Mouse (Mus musculus) T-helper 17 cell (primary cell): ENCODE measurements around the gene Gm340.

Source experiments
- in situ Hi-C, 2 experiments: fragments of 300-600 bp; cut with MboI, MseI; formaldehyde crosslinking; loops; 1 replicate in 1 of 2; 2 replicates in 1 of 2; pipeline ENCODE4 v1.15.1; 2025; ENCODE audit warnings: high pct_unique_total_duplicates in 2 of 2

The Gm340 gene

DNA sequence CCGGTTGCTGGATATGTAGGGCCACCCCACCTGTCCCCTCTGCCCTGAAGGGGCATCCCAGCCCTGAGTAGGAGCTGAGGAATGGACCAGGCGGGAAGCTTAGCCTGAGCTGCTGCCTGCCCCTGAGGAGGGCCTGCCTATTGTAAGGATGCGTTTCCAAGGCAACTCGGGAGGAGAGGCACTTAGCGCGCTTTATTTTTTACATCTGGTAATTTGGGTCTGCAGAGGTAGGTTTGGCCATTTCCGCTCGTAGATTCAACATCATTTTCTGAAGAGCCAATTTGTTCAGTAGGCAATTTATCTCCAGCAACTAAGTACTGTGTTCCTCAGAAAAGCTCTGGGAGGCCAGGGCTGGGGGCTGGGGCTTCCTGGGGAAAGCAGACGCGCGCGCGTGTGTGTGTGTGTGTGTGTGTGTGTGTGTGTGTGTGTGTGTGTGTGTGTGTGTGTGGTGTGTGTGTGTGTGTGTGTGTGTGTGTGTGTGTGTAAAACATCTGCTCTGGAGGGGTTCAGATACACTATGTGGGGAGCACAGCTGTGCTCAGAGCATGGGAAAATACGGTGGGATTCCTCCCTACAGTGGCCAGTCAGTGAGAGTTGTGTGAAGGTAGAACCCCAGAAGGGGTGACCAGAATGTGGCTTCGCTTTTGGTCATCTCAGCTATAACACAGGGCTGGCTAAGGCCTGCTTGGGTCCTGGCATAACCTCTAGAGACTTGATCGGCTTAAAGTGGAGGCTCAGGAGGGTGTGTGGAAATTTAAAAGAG, 31.3 kb downstream of the Gm340 start:
- in situ Hi-C loops = no loop called here

DNA sequence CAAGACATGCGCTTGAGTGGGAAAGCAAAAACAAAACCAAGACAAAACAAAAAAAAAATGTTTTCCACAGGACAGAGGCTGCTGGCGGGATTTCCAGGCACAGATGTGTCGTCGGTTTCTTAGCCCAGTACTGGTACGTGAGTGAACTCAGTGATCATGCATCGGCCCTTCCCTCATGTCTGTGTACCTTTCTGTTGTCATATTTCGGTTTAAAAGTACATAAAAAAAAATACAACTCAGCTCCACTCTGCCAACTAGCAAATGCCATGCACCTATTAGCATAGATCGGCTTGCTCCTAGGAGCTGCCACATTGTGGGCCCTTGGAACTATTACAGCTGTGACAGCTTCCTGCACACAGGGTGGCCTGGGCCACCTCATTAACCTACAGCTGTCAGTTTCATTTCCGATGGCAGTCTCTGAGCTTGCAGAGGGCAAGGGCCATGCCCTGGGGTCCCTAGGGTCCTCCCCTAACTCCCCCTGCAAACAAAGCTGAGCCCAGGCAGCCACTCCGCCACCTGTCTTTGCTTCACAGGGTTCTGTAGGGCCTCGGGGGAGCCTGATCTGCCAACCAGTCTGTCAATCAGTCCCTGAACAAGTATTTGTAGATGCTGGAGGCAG, 33.5 kb downstream of the Gm340 start:
- in situ Hi-C loops = no loop called here

DNA sequence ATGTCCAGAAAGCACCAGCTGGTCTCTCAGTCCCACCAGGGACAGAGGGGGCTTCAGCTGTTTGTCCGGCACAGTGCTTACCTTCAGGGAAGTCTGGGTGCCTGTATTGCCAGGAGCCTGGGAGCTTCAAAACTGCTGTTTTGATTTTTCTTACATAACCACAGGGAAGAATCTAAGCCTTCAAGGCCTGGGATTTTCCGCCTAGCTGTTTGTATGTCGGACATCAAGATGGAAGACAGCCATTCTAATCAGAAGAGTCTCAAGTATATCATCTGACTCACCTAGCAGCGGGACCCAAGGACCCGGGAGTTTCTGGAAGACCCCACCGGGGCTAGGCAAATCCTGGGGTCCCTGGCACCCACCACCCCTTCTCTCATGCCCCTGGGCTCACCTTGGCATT, 34.1 kb downstream of the Gm340 start:
- in situ Hi-C loops = no loop called here

GRCm38 (mm10) chr19:41617102-41617501, 34.9 kb downstream of the Gm340 start:
- in situ Hi-C loops = no loop called here

GRCm38 (mm10) chr19:41618153-41618657, 36.0 kb downstream of the Gm340 start:
- in situ Hi-C loops = no loop called here

- in situ Hi-C loops = no loop called here
Observed at GRCm38 (mm10) chr19:41618771-41619385, 36.7 kb downstream of the Gm340 start.

DNA sequence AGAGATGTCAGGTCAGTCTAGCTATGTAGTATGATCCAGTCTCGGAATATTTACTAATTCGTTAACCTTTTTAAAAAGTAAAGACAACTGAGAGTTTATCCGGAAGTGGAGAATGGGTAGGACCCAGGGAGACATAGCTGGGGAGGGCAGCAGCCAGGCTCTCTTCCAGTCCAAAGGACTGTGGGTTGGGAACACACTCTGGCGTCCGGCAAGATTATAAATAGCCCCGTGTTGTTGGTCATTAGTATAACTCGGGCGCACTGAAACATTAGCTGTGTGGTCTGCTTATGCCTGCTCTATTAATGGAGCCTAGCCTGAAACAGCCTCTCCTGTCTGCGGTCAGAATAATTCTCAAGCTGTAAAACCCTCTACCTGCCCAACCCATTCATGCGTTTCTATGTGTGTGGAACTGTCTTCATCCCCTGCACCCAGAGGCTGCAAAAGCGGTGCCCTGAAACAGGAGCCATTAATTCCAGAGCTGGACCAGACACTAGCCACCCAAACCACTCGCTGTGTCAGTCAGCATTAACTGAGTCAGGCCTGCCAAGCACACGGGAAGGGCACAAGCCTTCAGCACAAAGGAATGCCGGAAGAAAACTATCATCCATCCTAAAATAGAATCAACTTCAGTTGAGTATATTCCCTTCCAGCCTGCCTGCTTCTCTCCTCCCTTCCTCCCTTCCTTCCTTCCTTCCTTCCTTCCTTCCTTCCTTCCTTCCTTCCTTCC, 38.4 kb downstream of the Gm340 start:
- in situ Hi-C loops = no loop called here

DNA sequence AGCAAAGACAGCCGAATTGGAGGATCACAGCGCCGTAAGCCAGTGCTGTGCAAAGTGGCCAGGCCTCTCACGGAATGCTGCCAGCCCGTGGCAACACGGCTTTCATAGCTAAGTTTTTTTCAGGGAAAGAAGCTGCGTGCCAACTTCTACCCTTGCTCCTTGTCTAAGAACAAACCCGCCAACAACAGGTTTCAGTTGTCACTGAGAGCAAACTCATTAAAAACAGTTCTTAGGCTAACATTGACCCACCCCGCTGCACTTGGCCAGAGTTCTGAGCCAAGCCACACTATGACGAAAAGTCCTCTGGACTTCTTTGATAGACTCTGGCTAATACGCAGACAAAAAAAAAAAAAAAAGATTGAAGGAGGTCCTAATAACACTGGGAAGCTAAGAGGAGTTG, 46.8 kb downstream of the Gm340 start:
- in situ Hi-C loops = loop anchor here in 1 of 2 experiments (5.0 kb wide), 1 partner anchor 512 kb away; no protein-coding TSS in a partner anchor

- in situ Hi-C loops = loop anchor here in 1 of 2 experiments (5.0 kb wide), 1 partner anchor 512 kb away; no protein-coding TSS in a partner anchor
Observed at GRCm38 (mm10) chr19:41629532-41629931, 47.4 kb downstream of the Gm340 start.

DNA sequence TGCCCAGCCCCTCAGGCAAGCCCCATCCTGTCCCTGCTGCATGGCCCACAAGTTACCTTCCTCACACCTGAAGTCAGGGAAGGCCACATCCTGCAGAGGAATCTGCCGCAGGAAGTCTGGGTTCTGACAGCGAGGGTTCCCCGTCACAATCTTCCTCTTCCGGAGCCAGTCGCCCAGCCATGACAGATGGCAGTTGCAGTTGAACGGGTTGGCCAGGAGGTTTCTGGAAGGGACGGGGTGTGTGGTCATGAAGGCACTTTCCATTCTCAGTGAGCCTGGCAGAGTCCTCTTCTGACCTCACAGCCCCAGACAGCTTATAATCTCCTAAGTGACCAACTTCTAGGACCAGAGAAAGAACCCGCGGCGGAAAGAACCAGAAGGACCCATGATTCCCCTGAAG, 51.9 kb downstream of the Gm340 start:
- in situ Hi-C loops = loop anchor here in 1 of 2 experiments (10.0 kb wide), 1 partner anchor 1201 kb away; no protein-coding TSS in a partner anchor

- in situ Hi-C loops = loop anchor here in 1 of 2 experiments (10.0 kb wide), 1 partner anchor 1200 kb away; no protein-coding TSS in a partner anchor
Observed at GRCm38 (mm10) chr19:41634999-41635398, 52.8 kb downstream of the Gm340 start.
